Mouse (Mus musculus): ENCODE results near the gene Bcdin3d.

The Bcdin3d gene

GRCm38 (mm10) chr15:99440816-99441457 lies 33.6 kb downstream of the Bcdin3d start:
- WGBS = 37% methylated on average over 8 of the region's 8 CpGs

- WGBS = 44% methylated on average over 2 of the region's 2 CpGs
Measured at GRCm38 (mm10) chr15:99440112-99440815, 34.3 kb downstream of the Bcdin3d start.

- 78% methylated on average over 8 of the region's 8 CpGs for WGBS
Measured at GRCm38 (mm10) chr15:99438966-99439698, 35.4 kb downstream of the Bcdin3d start.

- 87% methylated on average over 12 of the region's 12 CpGs for WGBS
Measured at GRCm38 (mm10) chr15:99433913-99434312, 40.6 kb downstream of the Bcdin3d start.

- WGBS = 88% methylated on average over 16 of the region's 16 CpGs
Measured at GRCm38 (mm10) chr15:99433081-99433718, 41.3 kb downstream of the Bcdin3d start.

- WGBS = 84% methylated on average over 8 of the region's 8 CpGs
Measured at GRCm38 (mm10) chr15:99431967-99432366, 42.6 kb downstream of the Bcdin3d start.

- 82% methylated on average over 7 of the region's 7 CpGs for WGBS
Measured at GRCm38 (mm10) chr15:99431504-99431903, 43.0 kb downstream of the Bcdin3d start.

GRCm38 (mm10) chr15:99431063-99431462 lies 43.5 kb downstream of the Bcdin3d start:
- WGBS = 82% methylated on average over 10 of the region's 10 CpGs

GRCm38 (mm10) chr15:99430394-99430793 lies 44.1 kb downstream of the Bcdin3d start:
- 80% methylated on average over 8 of the region's 8 CpGs for WGBS

- 92% methylated on average over 9 of the region's 9 CpGs for WGBS
Measured at GRCm38 (mm10) chr15:99423884-99424283, 50.6 kb downstream of the Bcdin3d start.

- WGBS = 69% methylated on average over 10 of the region's 10 CpGs
Measured at GRCm38 (mm10) chr15:99423131-99423530, 51.4 kb downstream of the Bcdin3d start.

GRCm38 (mm10) chr15:99422551-99422950 lies 52.0 kb downstream of the Bcdin3d start:
- WGBS = 95% methylated on average over 23 of the region's 23 CpGs

- WGBS = 81% methylated on average over 8 of the region's 8 CpGs
Measured at GRCm38 (mm10) chr15:99421676-99422075, 52.9 kb downstream of the Bcdin3d start.

- WGBS = 68% methylated on average over 9 of the region's 9 CpGs
Measured at GRCm38 (mm10) chr15:99421152-99421551, 53.4 kb downstream of the Bcdin3d start.

- 15% methylated on average over 12 of the region's 12 CpGs for WGBS
Measured at GRCm38 (mm10) chr15:99420521-99421014, 54.0 kb downstream of the Bcdin3d start.

GRCm38 (mm10) chr15:99420101-99420500 lies 54.4 kb downstream of the Bcdin3d start:
- WGBS = 22% methylated on average over 5 of the region's 5 CpGs
